Mouse (Mus musculus) small intestine, adult 2 months (tissue): Measurements from ENCODE around the gene Trp53rkb.

Source experiments
- CTCF ChIP-seq: fragments of 200-500 bp; IDR thresholded peaks from 2 replicates; pipeline ENCODE4 v1.5.1; 2012; ENCODE audit warnings: low read depth, mild to moderate bottlenecking, control low read depth, inconsistent platforms, low read length, moderate library complexity, mixed read lengths; ENCODE audit not compliant: insufficient replicate concordance, insufficient read length; ENCODE audit errors: extremely low read depth
- POLR2A ChIP-seq: fragments of 200-500 bp; IDR thresholded peaks from 2 replicates; pipeline ENCODE4 v1.6.1; 2012; ENCODE audit warnings: low read depth, mild to moderate bottlenecking, control low read depth, inconsistent platforms, low read length, moderate library complexity

- TF ChIP-seq POLR2A: no peak
- TF ChIP-seq CTCF: no peak
Observed at GRCm38 (mm10) chr2:166779956-166780355, 12.4 kb upstream of the Trp53rkb start.
